Mouse (Mus musculus) myocyte (in vitro differentiated cells): ENCODE results near the gene Dyrk2.

Experiments used
- MAX ChIP-seq: IDR thresholded peaks from one replicate; pipeline ENCODE4 v1.6.1; 2011; ENCODE audit warnings: low read depth, mild to moderate bottlenecking, control low read depth
- MYOD1 ChIP-seq, 3 experiments: IDR thresholded peaks; one replicate each; pipeline ENCODE4 v1.6.1; 2011; ENCODE audit warnings: control low read depth in 2 of 3, low read depth in 2 of 3, mild to moderate bottlenecking in 2 of 3, moderate library complexity in 1 of 3; ENCODE audit not compliant: insufficient read length in 2 of 3, control insufficient read depth in 1 of 3
- USF1 ChIP-seq: IDR thresholded peaks from one replicate; pipeline ENCODE4 v1.6.1; 2011; ENCODE audit warnings: low read depth, mild to moderate bottlenecking, control low read depth, moderate library complexity

GRCm38 (mm10) chr10:118810908-118811711 is 58.9 kb downstream of the Dyrk2 start:
- TF ChIP-seq MYOD1 (IDR thresholded peaks at IDR 0.05; ENCODE audit: control insufficient read depth in 1 of 3, insufficient read length in 2 of 3, low read depth in 2 of 3): peak in 2 of 3 experiments; percentile 37 to 38
- no peak for TF ChIP-seq MAX
- TF ChIP-seq USF1: no peak
